Mouse (Mus musculus): ENCODE results near the gene Depdc1b. TPM values are rescaled to one million over a fixed set of nuclear protein-coding genes. Genes with fewer than 3 reads are reported as not detected.

The Depdc1b gene
- polyA plus RNA-seq, 1 experiment, result 7.8 TPM

GRCm38 (mm10) chr13:108273456-108273855, 42.7 kb upstream of the Depdc1b start:
- Histone ChIP-seq H3K27me3 (ENCODE audit: control insufficient read depth, insufficient read depth, insufficient read length) (no peaks in the 10 kb centered on the region), H3K79me3 (ENCODE audit: low read depth) (no peaks in the 10 kb centered on the region), H3ac (ENCODE audit: control insufficient read depth, insufficient read length, low read depth) (no peak overlapping the region), H3K4me3 (ENCODE audit: insufficient read depth, poor library complexity, severe bottlenecking) (no peak overlapping the region), H3K79me2 (ENCODE audit: control insufficient read depth, insufficient read depth) (no peaks in the 10 kb centered on the region), H3K36me3 (ENCODE audit: control insufficient read depth, insufficient read depth) (no peaks in the 10 kb centered on the region)
- TF ChIP-seq CTCF (IDR thresholded peaks at IDR 0.05; ENCODE audit: control insufficient read depth, insufficient read depth, insufficient read length) (no peak), MYOG (IDR thresholded peaks at IDR 0.05; ENCODE audit: control insufficient read depth, extremely low read depth, insufficient read length) (no peak), FOSL1 (IDR thresholded peaks at IDR 0.05; ENCODE audit: insufficient read depth, low read length, poor library complexity, severe bottlenecking) (no peak), CEBPB (IDR thresholded peaks at IDR 0.05; ENCODE audit: low read depth) (no peak), USF1 (IDR thresholded peaks at IDR 0.05; ENCODE audit: low read depth) (no peak)

GRCm38 (mm10) chr13:108276561-108276960, 39.6 kb upstream of the Depdc1b start:
- no peak for TF ChIP-seq CEBPB (IDR thresholded peaks at IDR 0.05; ENCODE audit: low read depth)
- no peak for TF ChIP-seq USF1 (IDR thresholded peaks at IDR 0.05; ENCODE audit: low read depth)
- no peak for TF ChIP-seq MYOG (IDR thresholded peaks at IDR 0.05; ENCODE audit: control insufficient read depth, extremely low read depth, insufficient read length)
- TF ChIP-seq MAX (IDR thresholded peaks at IDR 0.05), result no peak
- no peak for TF ChIP-seq FOSL1 (IDR thresholded peaks at IDR 0.05; ENCODE audit: insufficient read depth, low read length, poor library complexity, severe bottlenecking)
- no peak for TF ChIP-seq CTCF (IDR thresholded peaks at IDR 0.05; ENCODE audit: control insufficient read depth, insufficient read depth, insufficient read length)
- no peak for TF ChIP-seq MYOD1 (IDR thresholded peaks at IDR 0.05; ENCODE audit: control insufficient read depth, insufficient read length, low read depth)
- no peaks in the 10 kb centered on the region for H3K79me2 ChIP-seq (ENCODE audit: control insufficient read depth, insufficient read depth)
- H3K4me3 ChIP-seq (ENCODE audit: insufficient read depth, poor library complexity, severe bottlenecking), result no peak overlapping the region
- H3K36me3 ChIP-seq (ENCODE audit: control insufficient read depth, insufficient read depth), result no peaks in the 10 kb centered on the region
- no peaks in the 10 kb centered on the region for H3K79me3 ChIP-seq (ENCODE audit: low read depth)
- H3ac ChIP-seq (ENCODE audit: control insufficient read depth, insufficient read length, low read depth), result no peak overlapping the region
- no peaks in the 10 kb centered on the region for H3K27me3 ChIP-seq (ENCODE audit: control insufficient read depth, insufficient read depth, insufficient read length)

GRCm38 (mm10) chr13:108277320-108277719, 38.8 kb upstream of the Depdc1b start:
- H3K79me3 ChIP-seq (ENCODE audit: low read depth), result no peaks in the 10 kb centered on the region
- TF ChIP-seq FOSL1 (IDR thresholded peaks at IDR 0.05; ENCODE audit: insufficient read depth, low read length, poor library complexity, severe bottlenecking) (no peak), CEBPB (IDR thresholded peaks at IDR 0.05; ENCODE audit: low read depth) (peak; percentile 64)

GRCm38 (mm10) chr13:108278592-108278991, 37.5 kb upstream of the Depdc1b start:
- Histone ChIP-seq H3K4me3 (ENCODE audit: insufficient read depth, poor library complexity, severe bottlenecking) (no peak overlapping the region), H3K79me3 (ENCODE audit: low read depth) (no peaks in the 10 kb centered on the region), H3K36me3 (ENCODE audit: control insufficient read depth, insufficient read depth) (no peaks in the 10 kb centered on the region), H3K79me2 (ENCODE audit: control insufficient read depth, insufficient read depth) (no peaks in the 10 kb centered on the region), H3ac (ENCODE audit: control insufficient read depth, insufficient read length, low read depth) (no peak overlapping the region), H3K27me3 (ENCODE audit: control insufficient read depth, insufficient read depth, insufficient read length) (no peaks in the 10 kb centered on the region)
- no peak for TF ChIP-seq CTCF (IDR thresholded peaks at IDR 0.05; ENCODE audit: control insufficient read depth, insufficient read depth, insufficient read length)
- no peak for TF ChIP-seq MYOG (IDR thresholded peaks at IDR 0.05; ENCODE audit: control insufficient read depth, extremely low read depth, insufficient read length)
- no peak for TF ChIP-seq FOSL1 (IDR thresholded peaks at IDR 0.05; ENCODE audit: insufficient read depth, low read length, poor library complexity, severe bottlenecking)
- no peak for TF ChIP-seq CEBPB (IDR thresholded peaks at IDR 0.05; ENCODE audit: low read depth)
- TF ChIP-seq USF1 (IDR thresholded peaks at IDR 0.05; ENCODE audit: low read depth), result no peak
- TF ChIP-seq MAX (IDR thresholded peaks at IDR 0.05), result no peak
- TF ChIP-seq MYOD1 (IDR thresholded peaks at IDR 0.05; ENCODE audit: control insufficient read depth, insufficient read length, low read depth), result no peak

More at GRCm38 (mm10) chr13:108277320-108277719, 38.8 kb upstream of the Depdc1b start:
- Histone ChIP-seq H3K27me3 (ENCODE audit: control insufficient read depth, insufficient read depth, insufficient read length) (no peaks in the 10 kb centered on the region), H3K79me2 (ENCODE audit: control insufficient read depth, insufficient read depth) (no peaks in the 10 kb centered on the region), H3K36me3 (ENCODE audit: control insufficient read depth, insufficient read depth) (no peaks in the 10 kb centered on the region), H3ac (ENCODE audit: control insufficient read depth, insufficient read length, low read depth) (no peak overlapping the region), H3K4me3 (ENCODE audit: insufficient read depth, poor library complexity, severe bottlenecking) (no peak overlapping the region)

GRCm38 (mm10) chr13:108284312-108284711, 31.8 kb upstream of the Depdc1b start:
- Histone ChIP-seq H3K79me3 (ENCODE audit: low read depth) (no peaks in the 10 kb centered on the region), H3ac (ENCODE audit: control insufficient read depth, insufficient read length, low read depth) (no peak overlapping the region), H3K4me3 (ENCODE audit: insufficient read depth, poor library complexity, severe bottlenecking) (no peak overlapping the region), H3K36me3 (ENCODE audit: control insufficient read depth, insufficient read depth) (no peaks in the 10 kb centered on the region), H3K79me2 (ENCODE audit: control insufficient read depth, insufficient read depth) (no peaks in the 10 kb centered on the region), H3K27me3 (ENCODE audit: control insufficient read depth, insufficient read depth, insufficient read length) (no peaks in the 10 kb centered on the region)
- TF ChIP-seq FOSL1 (IDR thresholded peaks at IDR 0.05; ENCODE audit: insufficient read depth, low read length, poor library complexity, severe bottlenecking), result no peak
- TF ChIP-seq USF1 (IDR thresholded peaks at IDR 0.05; ENCODE audit: low read depth), result no peak
- no peak for TF ChIP-seq CEBPB (IDR thresholded peaks at IDR 0.05; ENCODE audit: low read depth)
- no peak for TF ChIP-seq MYOG (IDR thresholded peaks at IDR 0.05; ENCODE audit: control insufficient read depth, extremely low read depth, insufficient read length)
- no peak for TF ChIP-seq CTCF (IDR thresholded peaks at IDR 0.05; ENCODE audit: control insufficient read depth, insufficient read depth, insufficient read length)
- no peak for TF ChIP-seq MAX (IDR thresholded peaks at IDR 0.05)
- TF ChIP-seq MYOD1 (IDR thresholded peaks at IDR 0.05; ENCODE audit: control insufficient read depth, insufficient read length, low read depth), result no peak

- no peak overlapping the region for H3ac ChIP-seq (ENCODE audit: control insufficient read depth, insufficient read length, low read depth)
- no peaks in the 10 kb centered on the region for H3K79me3 ChIP-seq (ENCODE audit: low read depth)
- no peaks in the 10 kb centered on the region for H3K36me3 ChIP-seq (ENCODE audit: control insufficient read depth, insufficient read depth)
- TF ChIP-seq USF1 (IDR thresholded peaks at IDR 0.05; ENCODE audit: low read depth) (no peak), MAX (IDR thresholded peaks at IDR 0.05) (no peak), MYOD1 (IDR thresholded peaks at IDR 0.05; ENCODE audit: control insufficient read depth, insufficient read length, low read depth) (no peak)
- H3K79me2 ChIP-seq (ENCODE audit: control insufficient read depth, insufficient read depth), result no peaks in the 10 kb centered on the region
- no peaks in the 10 kb centered on the region for H3K27me3 ChIP-seq (ENCODE audit: control insufficient read depth, insufficient read depth, insufficient read length)
- no peak overlapping the region for H3K4me3 ChIP-seq (ENCODE audit: insufficient read depth, poor library complexity, severe bottlenecking)
Observed at GRCm38 (mm10) chr13:108287953-108288352, 28.2 kb upstream of the Depdc1b start.
